ENCODE assay signal across 14 mouse cellular contexts in genomic region chr5:46442600-46443248, GRCm38 (mm10).
DNase-seq lines count a peak whose midpoint lies in the region; ATAC-seq and TF ChIP-seq lines count a peak whose summit lies in the region.
"Had no signal": no experiment of that assay in that cellular context is flagged by ENCODE, and none has a peak within 500 bp of the region (broad histone marks: within the 10 kb centered on the region; RNA-seq: fewer than 3 reads in every experiment).

No protein-coding gene starts in this region.

- no peak overlapping the region for H3K4me3 ChIP-seq in lung, postnatal 0 days (ENCODE audit: low read depth, low read length)
- no peak overlapping the region for H3K4me3 ChIP-seq in forebrain, embryonic 15.5 days
- H3K4me3 ChIP-seq in neural tube, embryonic 14.5 days (ENCODE audit: low read depth, low read length), result no peak overlapping the region
- H3K4me3 ChIP-seq: embryonic facial prominence, embryonic 15.5 days; gastrocnemius, adult 2 months; heart, embryonic 12.5 days had no signal

- H3K27me3 ChIP-seq in lung, postnatal 0 days (replicated peaks; ENCODE audit: insufficient read depth, low read length), result no peaks in the 10 kb centered on the region
- no peaks in the 10 kb centered on the region for H3K27me3 ChIP-seq in forebrain, embryonic 15.5 days
- no peaks in the 10 kb centered on the region for H3K27me3 ChIP-seq in neural tube, embryonic 14.5 days (ENCODE audit: control insufficient read depth, insufficient read depth, low read length)
- H3K27me3 ChIP-seq: embryonic facial prominence, embryonic 15.5 days; heart, embryonic 12.5 days had no signal

- H3K9ac ChIP-seq in lung, postnatal 0 days (replicated peaks; ENCODE audit: low read depth), result no peak overlapping the region
- H3K9ac ChIP-seq in forebrain, embryonic 15.5 days (replicated peaks), result no peak overlapping the region
- H3K9ac ChIP-seq in neural tube, embryonic 14.5 days (replicated peaks; ENCODE audit: low read depth, low read length), result no peak overlapping the region
- H3K9ac ChIP-seq: embryonic facial prominence, embryonic 15.5 days; heart, embryonic 12.5 days; liver, embryonic 14.5 days had no signal

- no peaks in the 10 kb centered on the region for H3K36me3 ChIP-seq in lung, postnatal 0 days (ENCODE audit: insufficient read depth, low read length)
- no peaks in the 10 kb centered on the region for H3K36me3 ChIP-seq in forebrain, embryonic 15.5 days
- no peaks in the 10 kb centered on the region for H3K36me3 ChIP-seq in neural tube, embryonic 14.5 days (ENCODE audit: control insufficient read depth, insufficient read depth, low read length)
- H3K36me3 ChIP-seq: embryonic facial prominence, embryonic 15.5 days; heart, embryonic 12.5 days had no signal

- no peak overlapping the region for H3K4me2 ChIP-seq in lung, postnatal 0 days (replicated peaks; ENCODE audit: low read depth, low read length)
- H3K4me2 ChIP-seq in forebrain, embryonic 15.5 days (replicated peaks), result no peak overlapping the region
- no peak overlapping the region for H3K4me2 ChIP-seq in neural tube, embryonic 14.5 days (ENCODE audit: low read depth, low read length)
- H3K4me2 ChIP-seq: embryonic facial prominence, embryonic 15.5 days; heart, embryonic 12.5 days had no signal

- H3K9me3 ChIP-seq in lung, postnatal 0 days (ENCODE audit: low read length), result no peaks in the 10 kb centered on the region
- no peaks in the 10 kb centered on the region for H3K9me3 ChIP-seq in forebrain, embryonic 15.5 days
- H3K9me3 ChIP-seq in neural tube, embryonic 14.5 days (ENCODE audit: control insufficient read depth, low read length), result no peaks in the 10 kb centered on the region
- H3K9me3 ChIP-seq: embryonic facial prominence, embryonic 15.5 days; heart, embryonic 12.5 days had no signal

- no peak overlapping the region for H3K27ac ChIP-seq in lung, postnatal 0 days (ENCODE audit: low read length)
- no peak overlapping the region for H3K27ac ChIP-seq in forebrain, embryonic 15.5 days (replicated peaks)
- H3K27ac ChIP-seq in neural tube, embryonic 14.5 days (ENCODE audit: low read depth, low read length), result no peak overlapping the region
- H3K27ac ChIP-seq: embryonic facial prominence, embryonic 15.5 days; gastrocnemius, adult 2 months; kidney, postnatal 0 days; liver, embryonic 14.5 days had no signal

- no peak for TF ChIP-seq CTCF in lung, postnatal 0 days (IDR thresholded peaks at IDR 0.05)
- no peak for TF ChIP-seq CTCF in brain, embryonic 14.5 days (IDR thresholded peaks at IDR 0.05; ENCODE audit: borderline replicate concordance, extremely low read depth, insufficient read depth, insufficient read length)

- TF ChIP-seq POLR2A in brain, embryonic 14.5 days (IDR thresholded peaks at IDR 0.05; ENCODE audit: borderline replicate concordance, extremely low read depth, insufficient read depth, insufficient read length, poor library complexity, severe bottlenecking), result no peak

- no peak for ATAC-seq in lung, postnatal 0 days
- peak; percentile 89 for ATAC-seq in forebrain, embryonic 15.5 days (replicated peaks)
- ATAC-seq in neural tube, embryonic 14.5 days (ENCODE audit: low read depth), result peak; percentile 88

- WGBS in lung, postnatal 0 days, result 74% methylated on average over 6 of the region's 6 CpGs
- 65% methylated on average over 6 of the region's 6 CpGs for WGBS in forebrain, embryonic 15.5 days
- 60% methylated on average over 6 of the region's 6 CpGs for WGBS in neural tube, embryonic 14.5 days

- H3K4me1 ChIP-seq in lung, postnatal 0 days (ENCODE audit: insufficient read depth, low read depth, low read length), result no peaks in the 10 kb centered on the region
- peaks cover 15% of the 10 kb centered on the region for H3K4me1 ChIP-seq in forebrain, embryonic 15.5 days
- 0 out of 2 replicates have a peak, but pooled peaks cover 6% of the 10 kb centered on the region for H3K4me1 ChIP-seq in neural tube, embryonic 14.5 days (ENCODE audit: control insufficient read depth, insufficient read depth, low read length)

- TF ChIP-seq EP300 in lung, postnatal 0 days (IDR thresholded peaks at IDR 0.05), result no peak

- DNase-seq in lung, postnatal 0 days (ENCODE audit: low spot score), result peak; percentile 20
- no peak for DNase-seq in lung, postnatal 10 days
- peak; percentile 71 for DNase-seq in brain, embryonic 14.5 days (ENCODE audit: low read depth)
- no peak for DNase-seq in cerebellum, postnatal 25 days
- no peak for DNase-seq in cerebellum, adult 8-10 months
- DNase-seq: cerebellum, adult 2 months; gastrocnemius, adult 2 months; thymus, adult 2 months had no signal

Comparison
In these comparisons a context has a peak if more than half of its experiments do, and no peak if none do; other contexts are left out.
1. DNase-seq: peak in lung, postnatal 0 days (single experiment) and brain, embryonic 14.5 days (single experiment); none in lung, postnatal 10 days (single experiment), cerebellum, postnatal 25 days (0 of 2) and cerebellum, adult 8-10 months (single experiment).